12 mouse cellular contexts compared by ENCODE assay signal in the genomic region with DNA sequence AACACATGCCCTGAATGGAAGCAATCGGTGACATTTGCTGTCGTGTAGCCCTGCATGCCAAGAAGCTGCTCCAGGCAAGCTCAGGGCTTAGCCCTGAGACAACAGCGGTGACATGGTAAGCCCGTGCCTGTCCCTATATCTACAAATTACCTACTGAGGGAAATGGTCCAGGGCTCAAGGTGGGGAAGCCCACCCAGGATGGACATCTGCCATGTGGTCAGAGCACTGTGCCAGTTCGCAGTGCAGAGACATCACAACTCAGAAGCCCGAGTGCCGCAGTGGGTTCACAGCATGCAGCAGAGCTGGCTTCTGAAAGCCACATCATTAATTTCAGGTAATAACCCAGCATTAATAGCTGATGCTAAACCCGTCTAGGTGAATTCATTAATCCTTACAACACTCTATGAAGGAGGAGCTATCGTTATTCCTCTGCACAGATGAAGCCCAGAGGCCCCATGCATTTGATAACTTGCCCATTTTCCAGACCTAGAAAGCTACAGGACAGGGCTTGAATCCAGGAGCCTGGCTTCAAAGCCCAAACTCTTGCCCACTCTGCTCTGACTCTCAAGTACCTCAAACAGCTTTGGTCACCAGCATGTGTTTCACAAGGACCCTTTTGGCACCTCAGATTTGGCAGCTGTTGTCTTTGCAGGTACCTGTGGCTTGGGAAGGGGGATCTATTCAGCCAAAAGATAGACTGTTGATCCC.
"Had no signal": no experiment of that assay in that cellular context is flagged by ENCODE, and none has a peak within 500 bp of the region (broad histone marks: within the 10 kb centered on the region; RNA-seq: fewer than 3 reads in every experiment).

No protein-coding gene starts in this region.

- H3K4me1 ChIP-seq: liver, embryonic 15.5 days; megakaryocyte, embryonic 14.5 days; midbrain, embryonic 13.5 days; midbrain, embryonic 15.5 days; neural tube, embryonic 12.5 days; stomach, embryonic 15.5 days had no signal

- H3K4me2 ChIP-seq: liver, embryonic 15.5 days; lung, embryonic 15.5 days; midbrain, embryonic 11.5 days; midbrain, embryonic 13.5 days; midbrain, embryonic 15.5 days; neural tube, embryonic 12.5 days; stomach, embryonic 15.5 days had no signal

- H3K27ac ChIP-seq: liver, embryonic 15.5 days; lung, embryonic 15.5 days; macrophage; midbrain, embryonic 13.5 days; midbrain, embryonic 15.5 days; neural tube, embryonic 12.5 days; stomach, embryonic 15.5 days; stomach, postnatal 0 days had no signal

- H3K4me3 ChIP-seq: liver, embryonic 15.5 days; lung, embryonic 15.5 days; megakaryocyte, embryonic 14.5 days; midbrain, embryonic 13.5 days; midbrain, embryonic 15.5 days; neural tube, embryonic 12.5 days; stomach, embryonic 15.5 days had no signal

- DNase-seq: right cerebral cortex, postnatal 14 days had no signal

- H3K9ac ChIP-seq: liver, embryonic 15.5 days; liver, postnatal 0 days; lung, embryonic 15.5 days; midbrain, embryonic 13.5 days; midbrain, embryonic 15.5 days; neural tube, embryonic 12.5 days; stomach, embryonic 15.5 days had no signal

- H3K36me3 ChIP-seq: liver, embryonic 15.5 days; lung, embryonic 15.5 days; midbrain, embryonic 13.5 days; midbrain, embryonic 15.5 days; neural tube, embryonic 12.5 days; stomach, embryonic 15.5 days had no signal

- H3K9me3 ChIP-seq: liver, embryonic 15.5 days; lung, embryonic 15.5 days; midbrain, embryonic 13.5 days; midbrain, embryonic 15.5 days; neural tube, embryonic 12.5 days; stomach, embryonic 15.5 days had no signal

- ATAC-seq: liver, postnatal 0 days; midbrain, embryonic 13.5 days; midbrain, embryonic 15.5 days had no signal

- H3K27me3 ChIP-seq: liver, embryonic 15.5 days; lung, embryonic 15.5 days; midbrain, embryonic 13.5 days; midbrain, embryonic 15.5 days; neural tube, embryonic 12.5 days; stomach, embryonic 15.5 days had no signal
